ENCODE assay signal across 8 mouse cellular contexts in genomic region chr4:47437365-47438340, GRCm38 (mm10). TPM values are rescaled to one million over a fixed set of nuclear protein-coding genes. Genes with fewer than 3 reads are reported as not detected.
DNase-seq lines count a peak whose midpoint lies in the region; ATAC-seq lines count a peak whose summit lies in the region.

No protein-coding gene starts in this region.

- H3K27me3 ChIP-seq in hindbrain, embryonic 11.5 days (ENCODE audit: control insufficient read depth, insufficient read depth, low read length) = no peaks in the 10 kb centered on the region
- H3K27me3 ChIP-seq in lung, embryonic 16.5 days (ENCODE audit: control insufficient read depth, insufficient read depth, low read depth, low read length) = no peaks in the 10 kb centered on the region; the same call in 1 of the 2 replicates

- H3K9me3 ChIP-seq in hindbrain, embryonic 11.5 days (ENCODE audit: control insufficient read depth, low read length) = no peaks in the 10 kb centered on the region
- no peaks in the 10 kb centered on the region for H3K9me3 ChIP-seq in lung, embryonic 16.5 days (ENCODE audit: control insufficient read depth, low read length)

- H3K27ac ChIP-seq in hindbrain, embryonic 11.5 days (ENCODE audit: low read depth, low read length) = peak overlapping the region; percentile 64; the same call in 1 of the 2 replicates
- H3K27ac ChIP-seq in lung, embryonic 16.5 days (ENCODE audit: low read length) = peak overlapping the region; percentile 73; the same call in 1 of the 2 replicates

- peak; percentile 84 for ATAC-seq in hindbrain, embryonic 11.5 days (ENCODE audit: low FRiP score)
- peak; percentile 90 for ATAC-seq in lung, embryonic 16.5 days (ENCODE audit: low read depth)

- H3K4me1 ChIP-seq in hindbrain, embryonic 11.5 days (replicated peaks; ENCODE audit: control insufficient read depth, insufficient read depth, low read length) = no peaks in the 10 kb centered on the region
- peaks cover 12% of the 10 kb centered on the region for H3K4me1 ChIP-seq in lung, embryonic 16.5 days (replicated peaks; ENCODE audit: control insufficient read depth, insufficient read depth, low read length)

- H3K9ac ChIP-seq in hindbrain, embryonic 11.5 days (ENCODE audit: low read depth, low read length) = peak overlapping the region; percentile 61
- peak overlapping the region; percentile 77 for H3K9ac ChIP-seq in lung, embryonic 16.5 days (ENCODE audit: low read length)

- no peaks in the 10 kb centered on the region for H3K36me3 ChIP-seq in hindbrain, embryonic 11.5 days (ENCODE audit: control insufficient read depth, insufficient read depth, low read length)
- no peaks in the 10 kb centered on the region for H3K36me3 ChIP-seq in lung, embryonic 16.5 days (ENCODE audit: control insufficient read depth, insufficient read depth, low read length)

- 1% methylated on average over 33 of the region's 33 CpGs for WGBS in hindbrain, embryonic 11.5 days
- 1% methylated on average over 33 of the region's 33 CpGs for WGBS in lung, embryonic 16.5 days

- peak overlapping the region; percentile 69 for H3K4me2 ChIP-seq in hindbrain, embryonic 11.5 days (replicated peaks; ENCODE audit: low read depth, low read length)
- peak overlapping the region; percentile 89 for H3K4me2 ChIP-seq in lung, embryonic 16.5 days (ENCODE audit: low read depth, low read length)

- peak; percentile 81 for DNase-seq in Muller cell, postnatal 12 days (ENCODE audit: inconsistent ontology term)
- DNase-seq in cerebellum, adult 9-11 months = peak; percentile 86
- DNase-seq in frontal cortex, adult 2 months (ENCODE audit: extremely low spot score in 1 of 2, low spot score in 1 of 2) = peak; percentile 81 to 97
- peak; percentile 98 for DNase-seq in hindbrain, embryonic 11.5 days (ENCODE audit: low spot score)
- DNase-seq in layer of hippocampus, adult 9-11 months = peak; percentile 85
- peak; percentile 69 for DNase-seq in ovary, postnatal 10 days (ENCODE audit: low spot score)
- peak; percentile 86 for DNase-seq in thymus, postnatal 0 days (ENCODE audit: low spot score)

- peak overlapping the region; percentile 43 for H3K4me3 ChIP-seq in hindbrain, embryonic 11.5 days (ENCODE audit: low read depth, low read length)
- H3K4me3 ChIP-seq in lung, embryonic 16.5 days (ENCODE audit: low read length) = peak overlapping the region; percentile 64

RNA-seq across cellular contexts. Expression of gene Alg2, which starts 36.5 kb away (rescaled TPM):
- polyA plus RNA-seq in frontal cortex, adult 2 months (2012; rRNA removed) = 71.6 and 84.6 TPM in 2 replicates
- 161 TPM in 2 replicates for polyA plus RNA-seq in hindbrain, embryonic 11.5 days (2014; fragmentation: Nextera tagmentation; extraction: Ambion mirVana)
- polyA plus RNA-seq in lung, embryonic 16.5 days (2015; fragmentation: Nextera tagmentation; extraction: Ambion mirVana) = 47.3 and 48.1 TPM in 2 replicates
- polyA plus RNA-seq in thymus, postnatal 0 days (2015; fragmentation: Nextera tagmentation; extraction: Ambion mirVana) = 27.9 and 29.3 TPM in 2 replicates

RNA-seq across cellular contexts. Expression of gene Sec61b, which starts 36.8 kb away (rescaled TPM):
- 69.2 and 72.9 TPM in 2 replicates for polyA plus RNA-seq in frontal cortex, adult 2 months (2012; rRNA removed)
- 359 and 365 TPM in 2 replicates for polyA plus RNA-seq in hindbrain, embryonic 11.5 days (2014; fragmentation: Nextera tagmentation; extraction: Ambion mirVana)
- 380 and 404 TPM in 2 replicates for polyA plus RNA-seq in lung, embryonic 16.5 days (2015; fragmentation: Nextera tagmentation; extraction: Ambion mirVana)
- polyA plus RNA-seq in thymus, postnatal 0 days (2015; fragmentation: Nextera tagmentation; extraction: Ambion mirVana) = 467 and 510 TPM in 2 replicates

Comparison
In these comparisons a context has a peak if more than half of its experiments do, and no peak if none do; other contexts are left out.
1. Peak in every context shown above with its lines: DNase-seq, ATAC-seq, H3K4me3 ChIP-seq and H3K27ac ChIP-seq.